Mouse (Mus musculus): ENCODE results near the gene Cntn5.

Cntn5 gene

DNA sequence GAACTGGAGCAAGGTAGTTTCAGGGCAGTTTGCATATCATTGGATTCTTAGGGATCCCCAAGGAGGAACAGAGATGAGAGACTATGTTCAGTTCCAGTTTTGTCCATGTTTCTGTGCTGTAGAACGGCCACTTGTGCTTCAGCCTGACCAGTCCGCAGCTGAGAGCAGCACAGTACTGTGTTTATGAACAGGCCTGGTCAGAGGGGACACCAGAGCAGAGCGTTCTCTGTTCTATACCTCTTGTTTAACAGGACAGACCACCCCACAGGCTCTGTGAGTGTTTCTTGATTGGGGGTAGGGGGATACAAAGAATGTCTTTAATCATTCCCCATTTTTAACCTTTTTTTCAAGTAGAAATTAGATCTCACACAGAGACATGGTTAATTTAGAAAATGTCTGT, 984.0 kb downstream of the Cntn5 start:
- no peak for DNase-seq (ENCODE audit: low read depth)

DNA sequence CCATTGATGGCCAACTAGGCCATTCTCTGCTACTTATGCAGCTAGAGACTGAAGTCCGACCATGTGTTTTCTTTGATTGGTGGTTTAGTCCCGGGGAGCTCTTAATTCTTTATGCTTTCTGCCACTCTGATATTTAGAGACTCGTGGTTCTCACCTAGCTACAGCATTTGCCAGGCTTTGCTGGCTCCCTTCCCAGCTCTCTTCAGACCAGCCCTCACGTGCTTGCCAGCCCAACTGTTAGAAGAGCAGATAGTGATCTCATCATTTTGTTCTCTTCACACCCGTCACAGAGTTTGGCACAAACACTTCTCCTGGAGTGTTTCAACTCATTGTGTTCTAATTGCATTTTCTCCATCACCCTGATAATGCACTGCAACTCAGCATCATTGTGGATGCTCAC, 1005.5 kb downstream of the Cntn5 start:
- no peak for DNase-seq (ENCODE audit: low read depth)

DNA sequence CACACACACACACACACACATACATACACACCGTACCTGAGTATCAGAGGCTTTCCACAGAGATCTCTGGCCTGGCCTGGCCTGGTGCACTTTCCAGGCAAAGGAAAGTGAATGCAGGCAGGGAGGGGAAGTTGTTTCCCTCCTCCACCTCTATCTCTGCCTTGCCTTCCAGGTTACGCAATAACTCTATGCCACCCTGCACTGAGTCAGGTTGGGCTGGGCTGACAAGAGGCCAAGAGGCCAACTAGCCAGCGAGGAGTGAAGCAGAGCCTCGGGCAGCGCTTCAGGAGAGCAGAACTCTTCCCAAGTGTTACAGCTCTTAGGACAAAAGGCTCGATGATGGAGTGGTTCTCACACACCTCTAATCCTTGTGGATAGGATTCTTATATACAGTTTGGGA, 1018.4 kb downstream of the Cntn5 start:
- no peak for DNase-seq (ENCODE audit: low read depth)

DNA sequence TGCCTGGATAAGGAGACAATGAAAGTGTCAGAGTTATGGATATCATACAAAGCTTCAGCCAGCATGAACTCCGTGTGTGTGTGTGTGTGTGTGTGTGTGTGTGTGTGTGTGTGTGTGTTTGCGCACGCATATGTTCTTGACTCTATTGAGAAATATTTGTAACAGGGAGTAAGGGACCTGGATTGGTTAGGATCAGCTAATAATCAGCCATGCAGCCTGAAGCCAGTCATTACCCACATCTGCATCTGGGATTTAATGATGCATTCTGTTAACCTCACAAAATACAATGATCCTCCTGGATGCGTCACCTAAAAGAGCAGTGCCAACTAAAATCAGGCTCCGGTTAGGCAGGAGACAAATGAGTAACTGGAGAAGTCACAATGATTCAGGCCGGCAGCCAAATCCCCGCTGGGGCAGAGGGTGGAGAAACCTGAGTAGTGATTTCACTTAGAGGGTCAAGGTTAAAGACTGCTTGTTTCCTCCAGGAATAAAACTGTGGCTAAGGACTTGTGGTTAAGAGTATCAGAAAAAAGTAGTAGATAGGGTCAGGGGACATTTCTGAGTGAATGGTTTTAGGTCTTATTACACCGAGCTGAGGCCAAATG, 1021.7 kb downstream of the Cntn5 start:
- DNase-seq (ENCODE audit: low read depth): no peak

DNA sequence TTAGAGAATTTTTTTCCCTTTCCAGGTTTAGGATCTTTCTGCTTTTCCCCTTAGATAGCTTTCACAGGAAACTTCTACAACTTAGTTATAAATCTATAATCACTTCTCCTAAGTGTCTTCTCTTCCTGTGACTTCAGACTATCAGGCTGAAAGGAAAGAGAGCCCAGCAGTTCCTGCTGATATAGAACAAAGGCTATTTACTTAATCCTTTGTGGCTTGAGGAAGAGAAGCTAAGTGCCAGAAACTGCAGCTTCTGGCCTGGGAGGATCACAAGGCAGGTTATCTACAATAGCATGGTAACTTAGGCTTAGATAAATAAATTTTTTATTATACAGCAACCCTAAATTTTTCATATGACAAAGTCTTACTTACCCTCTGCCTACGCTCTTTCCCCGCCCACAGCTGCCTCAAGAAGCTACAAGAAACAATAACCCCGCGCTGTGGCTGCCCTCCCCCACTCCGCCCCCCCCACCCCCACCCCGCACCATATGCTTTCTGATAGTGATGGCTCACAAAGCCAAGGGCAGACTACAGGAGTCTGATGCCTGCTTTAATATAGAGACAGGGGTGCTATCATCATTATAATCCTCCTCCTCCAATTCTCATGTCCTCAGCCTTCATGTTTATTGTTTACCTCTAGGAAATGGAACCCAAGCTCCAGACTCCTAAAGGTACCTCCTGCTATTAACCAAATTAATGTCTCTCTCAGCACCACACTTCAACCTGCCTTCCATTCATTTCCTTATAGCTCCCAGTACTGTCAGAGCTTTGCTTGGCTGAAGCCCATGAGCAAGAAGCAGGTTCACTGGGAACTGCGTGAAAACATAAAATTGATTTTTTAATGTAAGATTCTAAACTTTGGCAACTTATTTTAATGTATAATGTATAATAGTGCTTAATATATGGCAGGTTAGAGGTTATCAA, 1032.2 kb downstream of the Cntn5 start:
- DNase-seq (ENCODE audit: low read depth): no peak

DNA sequence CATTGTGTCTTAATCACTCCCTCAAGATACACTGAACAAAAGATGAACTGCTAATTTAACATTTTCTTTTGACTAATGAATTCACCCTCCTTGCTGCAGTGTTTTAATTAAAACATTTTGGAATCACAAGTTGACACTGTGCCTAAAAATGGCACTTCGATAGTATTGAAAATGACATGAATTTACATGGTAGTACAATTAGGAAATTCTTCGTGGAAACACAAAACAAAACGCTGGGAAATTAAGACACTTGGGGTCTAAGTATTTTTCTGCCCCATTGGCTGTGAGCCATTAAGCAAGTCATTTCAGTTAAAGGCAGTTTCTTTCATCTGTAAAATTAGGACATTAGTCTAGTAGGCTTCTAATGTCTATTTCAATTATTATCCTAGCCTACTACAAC, 1043.9 kb downstream of the Cntn5 start:
- no peak for DNase-seq (ENCODE audit: low read depth)

DNA sequence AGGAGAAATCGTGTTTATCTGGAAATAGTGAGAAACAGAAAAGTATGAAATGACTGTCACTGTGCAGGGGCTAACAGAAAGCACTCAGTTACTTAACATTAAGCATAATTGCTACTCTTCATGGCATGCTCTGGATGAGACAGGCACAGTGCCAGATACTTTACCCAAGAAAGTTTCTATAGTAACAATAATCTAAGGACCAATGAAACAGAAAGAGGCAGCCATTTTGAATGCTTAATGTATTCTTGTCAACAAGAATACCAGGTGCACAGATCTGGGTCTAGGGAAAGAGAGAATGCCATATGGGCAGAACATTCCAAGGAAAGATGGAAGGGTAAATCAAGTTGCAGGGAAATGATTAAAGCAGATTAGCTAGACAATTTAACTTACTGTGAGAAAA, 1045.3 kb downstream of the Cntn5 start:
- no peak for DNase-seq (ENCODE audit: low read depth)

DNA sequence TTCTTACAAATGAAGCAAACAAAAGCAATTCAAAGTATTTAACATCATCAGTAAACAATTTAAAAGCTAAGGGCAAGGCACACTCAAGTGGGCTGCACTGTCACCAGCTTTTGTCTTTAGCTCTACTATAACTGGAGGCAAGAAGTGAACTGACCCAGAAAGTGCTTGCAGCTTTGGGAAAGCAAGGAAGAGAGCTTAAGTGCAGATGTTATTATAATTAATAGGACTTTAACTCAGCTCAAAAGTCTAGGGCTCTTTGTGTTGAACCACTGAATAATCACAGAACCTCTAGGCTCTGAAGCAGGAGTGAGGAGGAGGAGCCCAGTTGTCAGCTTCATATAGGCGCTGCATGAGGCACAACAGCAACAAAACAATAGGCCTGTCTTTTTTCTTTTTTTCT, 1049.8 kb downstream of the Cntn5 start:
- no peak for DNase-seq (ENCODE audit: low read depth)

DNA sequence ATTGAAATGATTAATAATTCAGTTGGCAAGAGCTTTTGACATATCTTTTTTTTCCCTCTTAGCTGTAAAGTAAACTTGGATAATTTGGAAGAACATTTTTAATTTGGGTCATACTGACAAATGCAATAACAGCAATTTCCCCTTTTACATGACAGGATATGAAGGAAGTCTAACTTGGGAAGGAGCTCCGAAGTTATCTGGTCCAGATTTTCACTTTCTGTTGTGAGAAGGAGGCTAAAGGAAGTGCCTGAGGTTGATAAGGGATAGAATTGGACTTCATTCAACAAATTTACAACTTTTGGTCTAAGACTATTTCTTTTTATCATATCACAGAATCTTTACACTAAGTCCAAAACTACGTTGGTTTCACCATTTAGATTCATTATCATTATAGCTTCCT, 1074.3 kb downstream of the Cntn5 start:
- no peak for DNase-seq (ENCODE audit: low read depth)

DNA sequence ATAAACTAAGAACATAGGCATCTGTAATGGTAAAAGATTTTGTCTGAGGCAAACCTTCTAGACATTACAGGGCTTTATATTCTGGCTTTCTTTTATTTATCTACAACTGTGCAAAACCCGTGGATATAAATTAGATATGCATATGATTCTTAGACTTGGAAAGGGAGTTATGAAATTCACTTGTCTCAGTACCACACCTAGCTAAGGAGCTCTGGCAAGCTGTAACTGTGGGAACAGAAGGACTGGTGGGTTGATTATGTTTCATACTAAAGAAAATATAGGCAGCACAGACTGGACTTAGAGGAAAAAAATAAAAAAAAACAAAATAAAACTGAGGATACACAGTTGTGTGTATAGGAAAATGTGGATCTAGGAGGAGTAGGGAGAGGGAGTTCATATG, 1084.6 kb downstream of the Cntn5 start:
- no peak for DNase-seq (ENCODE audit: low read depth)

DNA sequence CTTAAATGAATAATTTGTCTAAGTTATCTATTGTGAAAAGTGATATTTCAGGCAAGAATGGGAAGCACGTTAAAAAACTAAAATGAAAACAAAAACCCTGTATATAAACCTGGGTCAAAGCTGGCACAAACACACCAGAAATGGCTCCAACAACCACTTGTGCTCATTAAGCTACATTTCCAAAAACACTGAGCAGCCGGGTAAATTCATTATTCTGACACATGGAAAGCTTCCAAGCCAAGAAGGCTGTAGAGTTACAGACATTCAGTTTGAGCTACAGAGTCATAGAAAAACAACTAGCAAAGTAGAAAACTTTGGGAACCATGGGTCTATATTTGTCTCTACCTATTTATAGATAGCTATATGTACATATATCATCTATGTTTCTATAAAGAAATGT, 1087.1 kb downstream of the Cntn5 start:
- no peak for DNase-seq (ENCODE audit: low read depth)

DNA sequence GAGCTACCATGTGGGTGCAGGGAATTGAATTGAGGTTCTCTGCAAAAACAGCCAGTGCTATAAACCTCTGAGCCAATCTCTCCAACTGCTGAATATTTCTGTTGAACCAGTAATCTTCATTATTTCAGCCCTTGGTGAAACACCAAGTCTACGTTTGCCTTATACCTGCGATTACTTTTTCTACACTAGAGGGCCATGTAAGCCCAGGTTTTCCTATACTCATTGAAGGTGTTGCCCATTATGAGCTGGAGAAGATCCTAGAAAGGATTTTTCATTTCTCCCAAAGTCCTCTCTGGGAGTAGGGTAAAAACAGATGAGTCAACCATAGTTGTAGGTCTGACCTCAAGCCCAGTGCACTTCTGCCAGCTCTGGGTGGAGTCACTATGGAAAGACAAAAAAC, 1105.0 kb downstream of the Cntn5 start:
- DNase-seq (ENCODE audit: low read depth): no peak

DNA sequence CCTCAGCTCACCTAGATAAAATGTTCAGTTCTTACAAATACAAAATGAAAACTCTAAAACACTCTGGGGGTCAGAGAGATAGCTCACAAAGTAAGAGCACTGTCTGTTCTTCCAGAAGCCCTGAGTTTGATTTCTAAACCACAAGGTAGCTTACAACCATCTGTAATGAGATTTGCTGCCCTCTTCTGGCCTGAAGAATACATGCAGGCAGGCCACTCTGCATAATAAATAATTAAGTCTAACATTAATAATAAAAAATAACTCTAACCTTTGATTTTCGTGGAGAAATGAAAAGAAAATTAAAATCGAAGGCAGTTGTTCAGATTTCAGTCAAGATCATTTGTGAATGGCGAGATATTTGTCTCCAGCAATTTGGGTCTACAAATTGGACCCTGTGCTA, 1120.9 kb downstream of the Cntn5 start:
- DNase-seq (ENCODE audit: low read depth): no peak

DNA sequence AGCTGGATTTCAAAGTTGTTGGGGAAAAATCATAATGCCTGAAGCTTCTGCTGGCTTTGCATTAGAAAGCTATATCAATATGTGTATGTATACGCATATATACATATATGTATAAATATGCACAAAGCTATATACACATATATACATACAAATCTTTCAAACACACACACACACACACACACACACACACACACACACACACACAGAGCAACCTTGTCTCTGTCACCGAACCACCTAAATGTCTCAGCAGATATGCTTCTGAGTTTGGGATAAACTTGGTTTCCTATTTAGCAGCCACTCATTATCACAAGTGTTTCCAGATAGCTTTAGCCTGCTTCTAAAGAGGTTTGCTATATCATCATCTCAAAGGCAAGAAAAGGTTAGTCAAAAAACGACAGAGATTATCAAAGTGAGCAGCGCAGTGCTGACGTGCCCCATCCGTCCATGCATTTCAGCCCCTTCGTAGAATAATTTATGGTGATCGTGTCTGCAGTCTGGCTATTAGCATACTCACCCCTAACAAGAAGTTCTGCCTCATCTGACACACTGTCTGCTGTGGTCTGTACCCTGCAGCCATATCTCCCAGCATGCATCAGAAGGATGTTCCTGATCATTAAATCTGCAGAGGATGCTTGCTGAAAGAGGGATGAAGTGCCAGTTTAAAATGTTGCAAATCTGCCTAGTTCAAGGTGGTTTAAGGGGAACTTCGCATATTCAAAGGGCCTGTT, 1123.3 kb downstream of the Cntn5 start:
- DNase-seq (ENCODE audit: low read depth): no peak

DNA sequence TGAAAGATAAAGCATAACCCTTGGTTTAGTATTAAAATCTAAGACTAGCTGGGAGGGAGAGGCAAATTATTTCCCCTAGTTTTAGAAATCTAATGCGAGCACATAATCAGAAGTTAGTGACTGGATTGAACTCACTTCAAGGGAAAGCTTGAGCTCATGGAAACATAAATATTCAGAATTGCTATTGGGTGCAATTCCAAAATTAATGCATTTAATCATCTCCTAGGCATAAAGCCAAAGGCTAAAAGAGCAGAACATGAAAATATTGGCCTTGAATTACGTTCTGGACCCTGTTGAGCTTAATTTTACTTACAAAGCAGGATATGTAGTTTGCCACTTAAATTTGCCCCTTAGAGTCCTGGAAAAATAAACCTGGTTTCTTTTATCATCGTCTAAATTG, 1124.9 kb downstream of the Cntn5 start:
- no peak for DNase-seq (ENCODE audit: low read depth)

DNA sequence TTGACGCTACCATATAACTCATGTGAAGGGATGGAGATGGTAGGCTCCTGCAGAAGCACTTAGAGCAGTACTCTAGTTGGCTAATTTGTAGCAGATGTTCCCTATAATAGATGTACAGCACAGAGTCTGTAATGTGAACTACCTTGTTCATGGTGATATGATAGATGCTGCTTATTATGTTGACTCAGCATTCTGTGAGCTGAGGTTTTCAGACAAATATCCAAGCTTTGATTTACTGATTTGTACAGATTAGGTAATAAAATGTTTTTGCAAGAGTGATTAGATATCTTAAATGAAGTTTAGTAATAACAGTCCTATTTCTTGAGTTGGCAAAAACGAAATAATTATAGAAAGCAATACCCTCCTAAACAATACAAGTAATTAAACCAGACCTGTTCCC, 1133.8 kb downstream of the Cntn5 start:
- DNase-seq (ENCODE audit: low read depth): no peak

DNA sequence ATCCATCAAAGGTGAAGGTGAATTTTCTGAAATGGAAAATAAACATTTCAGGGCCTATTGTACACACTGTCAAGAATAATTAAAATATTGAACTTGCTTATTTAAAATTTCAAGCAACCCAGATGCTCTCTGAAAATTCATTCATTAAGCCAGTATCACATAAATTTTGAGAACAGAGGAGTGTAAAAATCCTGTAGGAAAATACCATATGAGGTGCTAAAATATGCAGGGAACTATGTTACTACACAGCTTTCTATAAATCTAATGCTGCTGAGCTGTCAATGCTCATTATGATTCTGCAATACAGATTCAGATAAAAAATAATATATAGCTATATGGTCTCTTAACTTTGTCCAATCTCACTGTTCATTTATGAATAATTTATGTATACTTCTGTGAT, 1134.9 kb downstream of the Cntn5 start:
- no peak for DNase-seq (ENCODE audit: low read depth)

DNA sequence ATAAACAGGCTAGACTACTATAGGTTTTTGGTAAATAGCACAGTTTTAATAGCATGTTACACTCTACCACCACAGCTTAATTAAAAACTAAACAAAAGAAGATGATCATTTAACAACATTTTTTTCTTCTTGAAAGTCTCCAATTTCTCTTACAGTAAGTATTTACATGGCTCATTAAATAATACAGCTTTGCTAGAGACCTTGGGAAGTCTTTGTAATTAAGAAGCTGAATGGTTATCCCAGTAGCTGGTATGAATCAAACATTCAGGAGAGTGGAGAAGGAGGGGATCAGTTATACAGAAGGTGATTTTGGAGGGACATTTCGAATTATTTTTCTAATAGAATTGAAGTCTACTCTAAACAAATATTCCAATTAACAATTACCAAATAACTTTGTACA, 1186.4 kb downstream of the Cntn5 start:
- no peak for DNase-seq (ENCODE audit: low read depth)

DNA sequence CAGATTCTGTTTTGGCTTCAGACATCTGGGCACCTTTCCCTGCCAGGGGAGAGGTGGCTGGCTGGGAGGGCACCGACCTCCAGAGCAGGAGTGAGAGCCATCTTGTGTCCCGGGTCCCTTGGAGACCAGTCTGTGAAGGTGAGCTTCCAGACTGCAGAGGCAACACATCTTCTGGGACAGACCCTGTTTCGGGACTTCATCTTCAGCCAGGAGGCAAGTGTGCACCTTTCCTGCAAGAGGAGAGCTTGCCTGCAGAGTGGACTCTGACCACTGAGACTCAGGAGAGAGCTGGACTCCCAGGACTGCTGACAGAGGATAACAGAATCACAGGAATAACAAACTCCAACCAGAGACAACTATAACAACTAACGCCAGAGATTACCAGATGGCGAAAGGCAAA, 1195.9 kb downstream of the Cntn5 start:
- no peak for DNase-seq (ENCODE audit: low read depth)

DNA sequence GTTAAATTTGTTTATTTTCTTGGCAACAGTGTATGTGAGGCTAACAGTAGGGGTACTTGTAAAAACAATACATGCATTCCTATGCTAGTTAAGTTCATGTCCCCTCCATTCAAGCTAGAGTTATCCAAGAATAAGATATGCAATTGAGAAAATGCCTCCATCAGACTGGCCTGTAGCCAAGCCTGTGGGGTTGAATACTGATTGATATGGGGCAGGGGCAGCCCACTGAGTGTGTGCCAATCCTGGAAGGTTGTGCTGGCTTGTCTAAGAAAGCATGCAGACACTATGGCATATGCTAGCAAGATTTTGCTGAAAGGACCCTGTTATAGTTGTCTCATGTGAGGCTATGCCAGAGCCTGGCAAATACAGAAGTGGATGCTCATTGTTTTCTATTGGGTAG, 1196.8 kb downstream of the Cntn5 start:
- DNase-seq (ENCODE audit: low read depth): no peak

DNA sequence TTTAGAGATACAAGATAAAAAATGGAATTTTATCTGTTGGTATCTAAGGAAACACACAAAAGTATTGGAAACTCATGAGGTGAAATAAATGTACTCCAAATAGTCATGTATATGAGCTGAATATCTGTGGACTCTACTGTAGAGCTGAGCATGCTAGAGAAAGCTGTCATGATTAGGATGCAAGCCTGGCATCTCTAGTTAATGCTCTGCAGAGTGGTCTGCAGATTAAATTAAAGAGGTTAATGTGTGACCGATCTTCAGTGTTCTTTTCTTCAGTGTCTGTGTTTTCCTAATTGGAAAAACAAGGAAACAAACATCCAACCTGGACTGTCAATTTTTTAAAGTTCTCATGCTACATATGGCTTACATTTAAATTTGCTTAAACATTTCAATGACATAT, 1199.4 kb downstream of the Cntn5 start:
- no peak for DNase-seq (ENCODE audit: low read depth)

DNA sequence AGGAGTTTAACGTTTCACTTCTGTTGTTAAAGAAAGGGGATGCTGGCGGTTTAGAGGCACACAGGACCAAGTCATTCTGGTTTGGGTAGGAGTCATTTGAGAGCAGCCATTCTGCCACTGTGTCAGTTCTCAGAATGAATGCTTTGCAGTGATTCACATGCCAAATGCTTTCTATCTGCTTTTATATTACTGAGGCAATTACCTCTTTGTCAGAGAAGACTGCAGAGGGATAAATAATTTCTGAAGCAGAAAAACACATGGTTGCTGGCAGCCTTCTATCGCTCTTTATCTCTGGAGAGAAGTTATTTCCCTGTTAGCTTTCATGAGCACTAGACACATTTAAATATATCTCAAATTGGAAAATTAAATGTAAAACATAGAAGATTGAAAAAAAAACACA, 1207.9 kb downstream of the Cntn5 start:
- no peak for DNase-seq (ENCODE audit: low read depth)

DNA sequence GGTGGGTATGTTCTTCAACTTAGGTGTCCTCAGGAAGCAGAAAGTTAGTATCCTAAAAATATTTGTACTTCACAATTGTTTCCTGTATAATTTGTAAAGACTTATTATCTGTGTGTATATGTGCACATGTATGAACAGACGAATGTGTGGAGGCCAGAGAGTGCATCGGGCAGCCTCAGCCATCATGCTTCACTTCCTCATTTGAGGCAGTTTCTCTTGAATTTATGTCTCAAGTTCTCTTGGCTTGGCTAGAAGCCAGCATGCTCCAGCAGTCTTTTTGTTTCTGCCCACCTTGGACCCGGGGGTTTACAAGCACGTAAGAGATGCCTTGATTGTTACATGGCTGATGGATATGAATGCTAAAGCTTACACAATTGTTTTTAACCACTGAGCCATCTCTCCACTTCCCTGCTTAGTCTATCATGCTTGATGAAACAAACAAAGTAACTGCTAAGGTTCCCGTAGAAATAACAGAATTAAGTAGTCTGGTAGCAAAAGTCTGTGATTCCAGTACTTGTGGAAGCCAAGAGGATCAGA, 1222.2 kb downstream of the Cntn5 start:
- no peak for DNase-seq (ENCODE audit: low read depth)

Data from induced T-regulatory cell, adult 2 months (primary cell).